Mouse (Mus musculus) kidney, embryonic 15.5 days (tissue): ENCODE data around the gene Pccb. TPM values are rescaled to one million over a fixed set of nuclear protein-coding genes. Genes with fewer than 3 reads are reported as not detected.

Experiments used
- ATAC-seq: fragments of 200-750 bp; cut with Nextera tagmentation; replicated peaks from 2 replicates; pipeline ENCODE4 v1.8.0; 2017; ENCODE audit warnings: moderate TSS enrichment; ENCODE audit not compliant: low FRiP score
- H3K27ac ChIP-seq: fragments of 300-500 bp; sonication (generic); 2 replicates; pipeline ENCODE4 v1.5.1; 2015; ENCODE audit warnings: mild to moderate bottlenecking, inconsistent platforms
- H3K27me3 ChIP-seq: fragments of 300-500 bp; sonication (generic); 2 replicates; pipeline ENCODE4 v1.6.1; 2015; ENCODE audit warnings: inconsistent platforms
- H3K36me3 ChIP-seq: fragments of 300-500 bp; sonication (generic); 2 replicates; pipeline ENCODE4 v1.6.1; 2015; ENCODE audit warnings: inconsistent platforms
- H3K4me1 ChIP-seq: fragments of 300-500 bp; sonication (generic); 2 replicates; pipeline ENCODE4 v1.6.1; 2015; ENCODE audit warnings: inconsistent platforms
- H3K4me2 ChIP-seq: fragments of 300-500 bp; sonication (generic); 2 replicates; pipeline ENCODE4 v1.6.1; 2015; ENCODE audit warnings: moderate library complexity, mild to moderate bottlenecking, inconsistent platforms
- H3K4me3 ChIP-seq: fragments of 300-500 bp; sonication (generic); replicated peaks from 2 replicates; pipeline ENCODE4 v1.5.1; 2015; ENCODE audit warnings: mild to moderate bottlenecking, inconsistent platforms
- H3K9ac ChIP-seq: fragments of 300-500 bp; sonication (generic); 2 replicates; pipeline ENCODE4 v1.6.1; 2015; ENCODE audit warnings: mild to moderate bottlenecking, inconsistent platforms
- H3K9me3 ChIP-seq: fragments of 300-500 bp; sonication (generic); replicated peaks from 2 replicates; pipeline ENCODE4 v1.6.1; 2016; ENCODE audit warnings: inconsistent platforms
- WGBS: fragments of 180-500 bp; shearing (Covaris S2); methylation state at CpG from one replicate; pipeline ENCODE4 v1.1.7; 2015; ENCODE audit warnings: mixed read lengths; 5-methylcytosine and 5-hydroxymethylcytosine counted together
- polyA plus RNA-seq: library from polyadenylated mRNA; unstranded; fragments of >200 nt; fragmentation: Nextera tagmentation; extraction: Ambion mirVana; gene quantifications from 2 replicates; pipeline ENCODE4 v1.2.1, GENCODE M21; 2015

Gene Pccb
- polyA plus RNA-seq, 1 experiment from 2014 or later, result 26.4 TPM

DNA sequence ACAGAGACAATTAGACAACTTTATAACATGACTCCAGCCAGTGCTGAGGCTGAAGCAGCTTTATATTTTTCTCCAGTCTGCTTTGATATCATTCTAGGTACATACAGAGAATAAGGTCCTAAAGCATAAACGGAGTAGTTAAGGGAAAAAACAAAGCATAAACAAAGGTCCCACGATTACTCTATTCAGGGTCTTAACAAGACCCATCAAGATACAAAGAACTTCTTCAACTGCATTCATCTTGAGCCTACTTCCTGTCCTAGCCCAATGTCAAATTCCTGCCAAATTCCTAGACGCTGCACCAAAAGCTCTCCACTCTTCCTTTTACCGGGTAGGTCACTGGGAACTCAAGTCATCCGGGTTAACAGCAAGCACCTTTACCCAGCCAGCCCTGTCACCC is 6.8 kb upstream of the Pccb start:
- WGBS, result 70% methylated on average over 5 of the region's 5 CpGs
- no peak for ATAC-seq
- Histone ChIP-seq H3K27ac (no peak overlapping the region), H3K4me3 (no peak overlapping the region), H3K9me3 (no peaks in the 10 kb centered on the region), H3K4me1 (peaks cover 29% of the 10 kb centered on the region), H3K4me2 (no peak overlapping the region), H3K36me3 (no peaks in the 10 kb centered on the region), H3K9ac (no peak overlapping the region), H3K27me3 (no peaks in the 10 kb centered on the region)

DNA sequence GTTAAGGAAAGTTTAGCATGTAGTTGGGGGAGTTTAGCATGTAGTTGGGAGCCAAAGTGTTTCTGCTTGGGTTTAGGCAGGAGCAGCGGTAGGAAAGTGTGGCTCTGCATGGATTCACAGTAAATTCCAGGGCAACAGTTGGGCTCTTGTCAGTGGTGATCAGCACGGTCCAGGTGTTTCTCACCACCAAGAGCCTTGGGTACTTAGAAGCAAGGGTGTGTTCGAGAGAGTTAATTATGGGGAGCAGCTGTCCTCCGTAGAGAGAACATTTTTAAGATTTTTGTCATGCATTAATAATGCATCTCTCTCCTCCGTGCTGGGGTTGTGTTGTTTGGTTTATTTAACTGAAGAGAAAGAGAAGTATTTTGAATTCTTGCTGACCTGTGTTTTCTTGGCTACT is 3.9 kb upstream of the Pccb start:
- WGBS, result 61% methylated on average over 5 of the region's 5 CpGs
- Histone ChIP-seq H3K36me3 (no peaks in the 10 kb centered on the region), H3K27ac (no peak overlapping the region), H3K4me2 (no peak overlapping the region), H3K27me3 (no peaks in the 10 kb centered on the region), H3K9me3 (no peaks in the 10 kb centered on the region), H3K4me1 (peaks cover 31% of the 10 kb centered on the region), H3K9ac (no peak overlapping the region), H3K4me3 (no peak overlapping the region)
- no peak for ATAC-seq

DNA sequence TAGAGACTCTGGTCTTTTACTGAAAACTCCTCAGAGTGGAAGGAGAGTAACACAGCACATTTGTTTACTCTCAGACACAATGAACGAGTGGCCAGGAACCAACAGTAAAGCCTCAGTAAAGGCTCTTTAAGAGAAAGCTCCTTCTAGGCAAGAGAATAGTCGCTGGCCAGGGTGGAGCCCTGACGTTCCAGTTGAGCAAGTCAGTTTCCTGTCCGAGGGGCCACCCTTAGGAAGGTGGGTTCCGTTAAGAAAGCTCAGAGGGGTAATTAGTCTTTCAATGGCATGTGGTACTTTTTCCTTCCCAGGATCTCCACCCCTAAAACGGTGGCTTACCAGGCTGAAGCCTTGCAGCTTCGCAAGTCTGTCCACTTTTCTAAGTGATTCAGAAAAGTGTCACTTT is 2.7 kb upstream of the Pccb start:
- H3K27ac ChIP-seq, result peak overlapping the region; percentile 63

DNA sequence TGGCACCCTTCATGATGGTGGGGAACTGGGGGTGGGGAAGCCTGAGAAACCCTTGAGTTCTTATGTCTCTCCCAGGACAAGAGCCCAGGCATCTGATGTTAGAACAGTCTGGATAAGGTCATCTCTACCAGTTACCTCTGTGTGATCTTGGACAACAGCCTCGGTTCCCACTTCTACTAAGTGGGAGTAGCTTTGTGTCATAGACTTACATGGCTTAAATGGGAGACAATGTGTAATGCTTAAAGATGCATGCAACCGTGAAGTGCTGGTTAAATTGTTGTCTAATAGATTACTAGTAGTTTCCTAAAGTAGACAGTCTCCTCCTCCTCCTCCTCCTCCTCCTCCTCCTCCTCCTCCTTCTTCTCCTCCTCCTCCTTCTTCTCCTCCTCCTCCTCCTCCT is 2.2 kb upstream of the Pccb start:
- H3K36me3 ChIP-seq, result no peaks in the 10 kb centered on the region
- H3K27ac ChIP-seq, result peak overlapping the region; percentile 52
- H3K4me2 ChIP-seq, result no peak overlapping the region
- no peak for ATAC-seq
- no peak overlapping the region for H3K9ac ChIP-seq
- no peaks in the 10 kb centered on the region for H3K9me3 ChIP-seq
- no peak overlapping the region for H3K4me3 ChIP-seq
- H3K27me3 ChIP-seq, result no peaks in the 10 kb centered on the region
- 47% methylated on average over 2 of the region's 2 CpGs for WGBS
- peaks cover 35% of the 10 kb centered on the region for H3K4me1 ChIP-seq

More for the DNA sequence above, 2.7 kb upstream of the Pccb start:
- 15% methylated on average over 7 of the region's 7 CpGs for WGBS
- Histone ChIP-seq H3K9me3 (no peaks in the 10 kb centered on the region), H3K27me3 (no peaks in the 10 kb centered on the region), H3K9ac (no peak overlapping the region), H3K4me2 (peak overlapping the region; percentile 40), H3K36me3 (no peaks in the 10 kb centered on the region), H3K4me1 (peaks cover 35% of the 10 kb centered on the region), H3K4me3 (no peak overlapping the region)
- no peak for ATAC-seq

DNA sequence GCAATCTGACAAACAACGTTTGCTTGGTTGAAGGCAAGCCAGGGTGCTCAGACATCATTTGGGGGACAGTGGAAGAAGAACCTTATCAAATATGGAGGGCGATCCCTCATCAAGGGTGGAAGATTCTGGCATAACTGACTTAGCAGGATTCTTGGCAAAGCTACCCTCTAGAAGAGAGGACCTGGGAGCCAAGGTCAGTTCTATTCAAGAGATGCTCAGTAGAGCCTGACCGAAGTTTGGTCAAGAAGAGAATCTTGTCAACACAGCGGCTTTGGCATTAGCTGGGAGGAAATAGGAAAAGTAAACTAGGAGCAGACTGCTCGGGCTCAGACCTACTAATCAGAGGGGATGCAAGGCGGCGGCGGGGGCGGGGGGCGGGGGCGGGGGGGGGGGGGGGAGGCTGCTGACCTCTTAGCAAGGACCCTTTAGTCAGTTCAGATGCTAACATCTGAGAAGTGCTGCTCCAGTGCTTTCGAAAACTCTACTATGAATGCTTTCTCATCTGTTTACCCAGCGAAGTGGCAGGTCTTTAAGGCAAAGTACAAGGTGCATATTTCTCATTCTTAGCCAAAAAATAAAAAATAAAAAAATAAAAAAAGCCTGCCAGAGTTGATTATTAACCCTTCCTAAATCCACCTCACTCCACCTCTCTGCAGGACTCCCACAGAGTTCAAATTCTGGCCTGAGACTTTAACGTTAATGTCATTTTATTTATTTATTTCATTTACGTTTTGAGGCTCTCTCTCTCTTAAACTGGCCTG is 1.3 kb upstream of the Pccb start:
- Histone ChIP-seq H3K36me3 (0 out of 2 replicates have a peak, but pooled peaks cover 3% of the 10 kb centered on the region), H3K9me3 (no peaks in the 10 kb centered on the region), H3K4me1 (peaks cover 35% of the 10 kb centered on the region), H3K4me3 (no peak overlapping the region), H3K4me2 (no peak overlapping the region), H3K27me3 (no peaks in the 10 kb centered on the region), H3K27ac (peak overlapping the region; percentile 99), H3K9ac (no peak overlapping the region)
- 78% methylated on average over 9 of the region's 15 CpGs for WGBS
- ATAC-seq, result no peak

DNA sequence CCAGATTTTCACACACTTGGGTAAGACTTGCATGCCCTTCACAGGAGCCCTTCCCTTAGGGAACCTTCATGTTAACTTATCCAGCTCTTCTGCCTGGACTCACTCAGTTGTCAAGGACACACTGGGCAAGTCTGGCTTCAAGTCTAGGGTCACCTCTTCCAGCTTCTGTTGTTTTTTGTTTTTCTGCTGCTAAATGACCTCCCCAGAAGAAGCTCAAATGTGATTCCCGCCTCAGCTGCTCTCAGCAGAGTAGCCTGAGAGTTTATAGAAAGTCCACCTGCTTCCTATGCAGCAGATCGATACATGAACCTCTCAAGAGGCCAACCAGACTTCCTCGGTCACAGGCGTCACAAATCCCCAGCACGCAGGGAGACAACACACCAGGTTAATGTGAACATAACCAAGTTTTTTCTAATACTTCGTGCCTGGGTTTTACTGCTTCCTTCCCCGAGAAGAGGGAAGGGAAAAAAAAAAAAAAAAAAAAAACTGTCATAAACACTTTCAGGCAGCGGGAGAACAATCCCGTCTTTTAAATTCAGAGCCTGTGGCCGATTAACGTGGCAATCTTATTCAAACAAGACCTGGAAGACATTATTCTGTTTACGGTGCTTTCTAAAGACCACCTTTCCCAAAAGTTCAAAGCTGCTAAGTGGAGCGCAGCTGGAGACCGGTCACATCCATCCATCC is 794 bp downstream of the Pccb start:
- Histone ChIP-seq H3K36me3 (peaks cover 11% of the 10 kb centered on the region), H3K4me3 (peak overlapping the region; percentile 71), H3K27ac (peak overlapping the region; percentile 99), H3K27me3 (no peaks in the 10 kb centered on the region), H3K4me2 (peak overlapping the region; percentile 60), H3K9ac (peak overlapping the region; percentile 72), H3K9me3 (no peaks in the 10 kb centered on the region), H3K4me1 (peaks cover 35% of the 10 kb centered on the region)
- ATAC-seq, result no peak
- WGBS, result 1% methylated on average over 14 of the region's 14 CpGs

DNA sequence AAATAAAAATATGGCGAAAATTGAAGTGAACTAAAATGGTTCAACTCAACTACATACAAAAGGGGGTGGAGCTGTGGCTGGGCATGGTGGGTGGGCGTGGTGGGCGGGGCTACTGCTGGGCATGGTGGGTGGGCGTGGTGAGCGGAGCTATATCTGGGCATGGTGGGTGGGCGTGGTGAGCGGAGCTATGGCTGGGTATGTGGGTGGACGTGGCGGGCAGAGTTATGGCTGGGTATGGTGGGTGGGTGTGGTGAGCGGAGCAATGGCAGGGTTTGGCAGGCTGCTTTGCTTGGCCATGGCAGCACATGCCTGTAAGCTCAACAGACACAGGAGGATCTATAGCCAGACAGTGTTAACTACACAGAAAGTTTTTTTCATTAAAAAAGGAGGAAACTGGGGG is 15.9 kb downstream of the Pccb start:
- Histone ChIP-seq H3K36me3 (peaks cover 34% of the 10 kb centered on the region), H3K4me3 (no peak overlapping the region), H3K27me3 (no peaks in the 10 kb centered on the region), H3K4me2 (no peak overlapping the region), H3K9ac (no peak overlapping the region), H3K4me1 (peaks cover 7% of the 10 kb centered on the region), H3K27ac (no peak overlapping the region), H3K9me3 (no peaks in the 10 kb centered on the region)
- ATAC-seq, result no peak
- WGBS, result 98% methylated on average over 10 of the region's 10 CpGs

DNA sequence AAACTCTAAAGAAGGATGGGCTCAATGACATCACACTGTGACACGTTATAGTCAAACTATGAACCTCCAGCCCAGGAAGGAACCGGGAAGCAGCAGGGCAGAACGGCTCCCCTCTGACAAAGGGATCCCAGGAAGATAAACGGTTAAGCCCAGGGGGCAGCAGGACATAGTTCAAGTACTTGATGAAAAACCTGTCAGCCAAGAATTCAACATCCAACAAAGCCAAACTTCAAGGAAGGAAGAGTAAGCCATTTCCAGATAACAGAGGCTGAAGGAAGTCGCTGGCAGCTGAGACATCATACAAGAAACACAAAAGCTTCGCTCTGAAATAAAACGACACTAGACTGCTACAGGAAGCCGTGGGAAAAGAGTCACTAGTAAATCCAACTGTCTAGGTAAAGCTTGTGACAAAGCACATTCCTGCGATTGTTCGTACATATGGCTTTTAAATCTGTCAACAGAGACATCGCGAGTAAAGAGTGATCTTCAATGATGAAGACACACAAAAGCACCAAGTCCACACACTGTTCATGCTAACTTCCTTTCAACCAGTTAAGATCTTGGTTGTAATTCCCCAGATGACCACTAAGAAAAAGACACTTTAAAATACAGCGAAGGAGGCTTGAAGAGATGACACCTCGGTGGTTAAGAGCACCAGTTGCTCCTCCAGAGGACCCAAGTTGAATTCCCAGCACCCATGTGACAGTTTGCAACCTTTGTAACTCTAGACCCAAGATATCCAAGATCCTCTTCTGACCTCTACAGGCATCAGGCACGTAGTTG is 16.8 kb downstream of the Pccb start:
- Histone ChIP-seq H3K27me3 (no peaks in the 10 kb centered on the region), H3K27ac (peak overlapping the region; percentile 28), H3K9me3 (no peaks in the 10 kb centered on the region), H3K9ac (no peak overlapping the region), H3K36me3 (peaks cover 26% of the 10 kb centered on the region), H3K4me3 (no peak overlapping the region), H3K4me2 (peak overlapping the region; percentile 19; the same call in 1 of the 2 replicates), H3K4me1 (peaks cover 7% of the 10 kb centered on the region)
- WGBS, result 42% methylated on average over 15 of the region's 15 CpGs
- ATAC-seq, result 0 out of 2 replicates have a peak, but pooled peaks have one; percentile 73

DNA sequence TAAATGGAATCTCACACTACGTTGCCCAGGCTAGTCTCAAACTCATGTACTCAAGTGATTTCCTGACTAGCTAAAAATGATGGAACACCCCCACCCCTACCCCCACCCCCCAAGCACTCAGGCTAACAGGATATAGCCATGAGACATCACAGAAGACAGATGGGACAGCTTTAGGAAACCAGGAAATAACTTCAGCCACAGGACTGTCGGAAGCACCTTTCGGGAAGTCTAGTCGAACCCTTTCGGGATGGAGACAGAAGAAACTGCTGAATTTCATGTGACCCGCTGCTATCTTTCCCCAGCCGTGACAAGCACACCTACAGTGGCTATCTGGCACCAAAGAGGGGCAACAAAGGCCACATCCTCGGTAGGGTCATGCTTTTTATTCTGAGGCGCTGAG is 19.4 kb downstream of the Pccb start:
- 89% methylated on average over 9 of the region's 9 CpGs for WGBS
- no peak for ATAC-seq

DNA sequence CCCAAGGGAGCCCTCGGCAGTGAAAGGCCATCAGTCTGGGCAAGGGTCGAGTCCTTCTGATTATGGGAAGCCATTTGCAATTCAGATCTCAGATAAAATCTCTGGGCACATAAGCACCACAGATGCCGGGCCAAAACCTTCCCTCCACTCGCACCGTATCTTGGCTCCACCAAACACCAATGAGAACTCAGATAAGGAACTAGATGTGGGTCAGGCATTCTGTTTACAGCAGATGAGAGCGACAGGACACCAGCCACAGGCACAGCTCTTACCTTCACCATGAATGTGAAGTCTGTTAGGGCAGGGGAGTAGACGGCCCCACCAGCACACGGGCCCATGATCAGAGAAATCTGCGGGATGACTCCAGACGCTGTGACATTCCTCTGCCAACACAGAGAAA is 22.3 kb downstream of the Pccb start:
- H3K27me3 ChIP-seq, result no peaks in the 10 kb centered on the region
- no peak overlapping the region for H3K9ac ChIP-seq
- 76% methylated on average over 10 of the region's 10 CpGs for WGBS
- H3K9me3 ChIP-seq, result no peaks in the 10 kb centered on the region
- no peak for ATAC-seq
- H3K4me1 ChIP-seq, result peaks cover 2% of the 10 kb centered on the region; the same call in 1 of the 2 replicates
- H3K27ac ChIP-seq, result no peak overlapping the region
- no peak overlapping the region for H3K4me2 ChIP-seq
- H3K36me3 ChIP-seq, result peaks cover 26% of the 10 kb centered on the region
- no peak overlapping the region for H3K4me3 ChIP-seq

More for the DNA sequence above, 19.4 kb downstream of the Pccb start:
- peaks cover 22% of the 10 kb centered on the region for H3K36me3 ChIP-seq
- H3K9me3 ChIP-seq, result no peaks in the 10 kb centered on the region
- no peak overlapping the region for H3K4me2 ChIP-seq
- H3K27ac ChIP-seq, result 0 out of 2 replicates have a peak overlapping the region, but pooled peaks have one; percentile 19
- peaks cover 7% of the 10 kb centered on the region for H3K4me1 ChIP-seq
- H3K27me3 ChIP-seq, result no peaks in the 10 kb centered on the region
- H3K9ac ChIP-seq, result no peak overlapping the region
- H3K4me3 ChIP-seq, result no peak overlapping the region

DNA sequence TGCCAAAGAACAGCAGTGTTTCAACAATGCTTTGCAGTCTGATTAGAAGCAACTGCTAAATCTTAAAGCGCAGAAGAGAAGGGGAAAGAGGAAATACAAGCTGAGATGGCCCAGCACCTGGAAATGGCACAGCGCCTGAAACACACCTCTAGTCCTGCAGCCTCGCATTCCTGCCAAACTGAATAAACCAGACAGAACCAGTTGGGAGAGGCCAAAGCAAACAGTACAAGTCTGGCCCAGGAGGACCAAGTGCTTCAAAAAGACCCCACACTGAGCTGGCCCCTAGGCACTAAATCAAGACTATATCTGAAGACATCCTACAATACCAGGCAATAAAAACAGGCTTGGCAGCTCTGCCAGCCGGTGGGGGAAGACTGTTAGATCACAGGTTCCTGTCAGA is 28.8 kb downstream of the Pccb start:
- Histone ChIP-seq H3K4me1 (0 out of 2 replicates have a peak, but pooled peaks cover 7% of the 10 kb centered on the region), H3K4me3 (no peak overlapping the region), H3K9ac (no peak overlapping the region), H3K4me2 (no peak overlapping the region), H3K27ac (no peak overlapping the region), H3K9me3 (no peaks in the 10 kb centered on the region; the same call in 1 of the 2 replicates), H3K27me3 (no peaks in the 10 kb centered on the region), H3K36me3 (peaks cover 30% of the 10 kb centered on the region)
- no peak for ATAC-seq
- WGBS, result 52% methylated on average over 4 of the region's 4 CpGs

DNA sequence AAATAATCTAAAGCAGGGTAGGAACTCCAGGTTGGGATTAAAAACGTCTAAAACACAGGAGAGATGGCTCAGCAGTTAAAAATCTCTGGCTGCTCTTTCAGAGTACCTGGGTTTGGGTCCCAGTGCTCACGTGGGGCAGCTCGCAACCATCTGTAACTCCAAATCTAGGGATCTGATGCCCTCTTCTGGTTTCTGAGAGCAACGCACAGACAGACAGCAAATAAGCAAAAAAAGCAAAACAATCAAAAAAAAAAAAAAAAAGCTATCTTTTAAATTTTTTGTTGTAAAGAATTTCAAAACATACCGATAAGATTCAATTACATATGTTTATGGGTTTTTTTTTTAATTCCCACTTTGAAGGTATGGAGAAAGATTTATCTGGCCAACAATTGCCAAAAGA is 31.4 kb downstream of the Pccb start:
- 0 out of 2 replicates have a peak, but pooled peaks cover 7% of the 10 kb centered on the region for H3K4me1 ChIP-seq
- H3K27ac ChIP-seq, result no peak overlapping the region
- 92% methylated on average over 5 of the region's 5 CpGs for WGBS
- ATAC-seq, result no peak
- no peaks in the 10 kb centered on the region for H3K27me3 ChIP-seq
- no peak overlapping the region for H3K9ac ChIP-seq
- H3K4me2 ChIP-seq, result no peak overlapping the region
- no peak overlapping the region for H3K4me3 ChIP-seq
- H3K9me3 ChIP-seq, result no peaks in the 10 kb centered on the region; the same call in 1 of the 2 replicates
- peaks cover 33% of the 10 kb centered on the region for H3K36me3 ChIP-seq
